Mouse (Mus musculus) liver, adult 2 months (tissue): ENCODE measurements around the gene 9130409I23Rik.

Experiments used
- CTCF ChIP-seq: fragments of 200-500 bp; IDR thresholded peaks from 2 replicates; pipeline ENCODE4 v1.5.1; 2011; ENCODE audit warnings: low read depth, low read length, control low read depth
- POLR2A ChIP-seq: fragments of 200-500 bp; IDR thresholded peaks from 2 replicates; pipeline ENCODE4 v1.6.1; 2011; ENCODE audit warnings: low read length, control low read depth; ENCODE audit not compliant: insufficient read depth; ENCODE audit errors: extremely low read depth

- no peak for TF ChIP-seq CTCF
- no peak for TF ChIP-seq POLR2A
These were observed 1.7 kb upstream of the 9130409I23Rik start for GRCm38 (mm10) chr1:181049328-181049842.
